Comparison of ENCODE assay signal across 9 mouse cellular contexts in genomic region chr11:77308533-77308932, GRCm38 (mm10).
DNase-seq lines count a peak whose midpoint lies in the region; ATAC-seq lines count a peak whose summit lies in the region.
"Had no signal": no experiment of that assay in that cellular context is flagged by ENCODE, and none has a peak within 500 bp of the region (broad histone marks: within the 10 kb centered on the region; RNA-seq: fewer than 3 reads in every experiment).

No protein-coding gene starts in this region.

- no peak for ATAC-seq in midbrain, embryonic 11.5 days (ENCODE audit: low FRiP score)
- no peak for ATAC-seq in midbrain, embryonic 13.5 days
- no peak for ATAC-seq in forebrain, embryonic 12.5 days (ENCODE audit: low FRiP score)

- H3K4me3 ChIP-seq in midbrain, embryonic 11.5 days (ENCODE audit: low read depth, low read length), result no peak overlapping the region
- H3K4me3 ChIP-seq in midbrain, embryonic 13.5 days (replicated peaks), result no peak overlapping the region
- H3K4me3 ChIP-seq in forebrain, embryonic 12.5 days (replicated peaks), result no peak overlapping the region
- H3K4me3 ChIP-seq: heart, embryonic 13.5 days had no signal

- no peak overlapping the region for H3K4me2 ChIP-seq in midbrain, embryonic 11.5 days
- H3K4me2 ChIP-seq in midbrain, embryonic 13.5 days (replicated peaks), result no peak overlapping the region
- H3K4me2 ChIP-seq in forebrain, embryonic 12.5 days, result no peak overlapping the region
- H3K4me2 ChIP-seq: heart, embryonic 13.5 days had no signal

- H3K9me3 ChIP-seq in midbrain, embryonic 11.5 days (ENCODE audit: control insufficient read depth, low read length), result no peaks in the 10 kb centered on the region
- no peaks in the 10 kb centered on the region for H3K9me3 ChIP-seq in midbrain, embryonic 13.5 days
- no peaks in the 10 kb centered on the region for H3K9me3 ChIP-seq in forebrain, embryonic 12.5 days
- H3K9me3 ChIP-seq: heart, embryonic 13.5 days had no signal

- H3K4me1 ChIP-seq in midbrain, embryonic 11.5 days (ENCODE audit: control insufficient read depth, insufficient read depth, low read length), result no peaks in the 10 kb centered on the region
- H3K4me1 ChIP-seq in midbrain, embryonic 13.5 days (replicated peaks), result no peaks in the 10 kb centered on the region
- no peaks in the 10 kb centered on the region for H3K4me1 ChIP-seq in forebrain, embryonic 12.5 days

- DNase-seq in cerebellum, adult 18-20 months, result peak; percentile 50
- no peak for DNase-seq in cerebellum, adult 11-12 months
- peak; percentile 85 for DNase-seq in midbrain, embryonic 11.5 days (ENCODE audit: low spot score, missing footprints)
- DNase-seq in c-Kit-positive CD71-positive TER-119-positive erythroid progenitor cells, embryonic 14.5 days (ENCODE audit: low spot score), result peak; percentile 45
- peak; percentile 51 for DNase-seq in heart, postnatal 4 days
- peak; percentile 79 for DNase-seq in lung, postnatal 36 days

- no peaks in the 10 kb centered on the region for H3K36me3 ChIP-seq in midbrain, embryonic 11.5 days (ENCODE audit: control insufficient read depth, insufficient read depth, low read length)
- H3K36me3 ChIP-seq in midbrain, embryonic 13.5 days, result no peaks in the 10 kb centered on the region
- H3K36me3 ChIP-seq in forebrain, embryonic 12.5 days (replicated peaks), result no peaks in the 10 kb centered on the region

- WGBS in midbrain, embryonic 11.5 days, result 3% methylated on average over 1 of the region's 1 CpGs
- 3% methylated on average over 1 of the region's 1 CpGs for WGBS in midbrain, embryonic 13.5 days
- WGBS in forebrain, embryonic 12.5 days, result 10% methylated on average over 1 of the region's 1 CpGs

- H3K27ac ChIP-seq in midbrain, embryonic 11.5 days (ENCODE audit: low read depth, low read length), result no peak overlapping the region
- H3K27ac ChIP-seq in midbrain, embryonic 13.5 days, result no peak overlapping the region
- H3K27ac ChIP-seq in forebrain, embryonic 12.5 days, result no peak overlapping the region
- H3K27ac ChIP-seq: heart, embryonic 13.5 days had no signal

- no peaks in the 10 kb centered on the region for H3K27me3 ChIP-seq in midbrain, embryonic 11.5 days (ENCODE audit: control insufficient read depth, insufficient read depth, low read length)
- H3K27me3 ChIP-seq in midbrain, embryonic 13.5 days, result no peaks in the 10 kb centered on the region
- H3K27me3 ChIP-seq in forebrain, embryonic 12.5 days, result no peaks in the 10 kb centered on the region
- H3K27me3 ChIP-seq: heart, embryonic 13.5 days had no signal

- H3K9ac ChIP-seq in midbrain, embryonic 11.5 days (ENCODE audit: low read length), result no peak overlapping the region
- no peak overlapping the region for H3K9ac ChIP-seq in midbrain, embryonic 13.5 days (replicated peaks)
- no peak overlapping the region for H3K9ac ChIP-seq in forebrain, embryonic 12.5 days
- H3K9ac ChIP-seq: heart, embryonic 13.5 days had no signal
